Mouse (Mus musculus): Measurements from ENCODE around the gene Tnfrsf1b. TPM values are rescaled to one million over a fixed set of nuclear protein-coding genes. Genes with fewer than 3 reads are reported as not detected.
"Not testable (repeated sequence)": the region's sequence is repeated elsewhere in the genome, so short reads cannot be mapped to it uniquely, and the experiment has no call there.

The Tnfrsf1b gene
- polyA plus RNA-seq, 1 experiment from 2014 or later: 4.1 TPM

DNA sequence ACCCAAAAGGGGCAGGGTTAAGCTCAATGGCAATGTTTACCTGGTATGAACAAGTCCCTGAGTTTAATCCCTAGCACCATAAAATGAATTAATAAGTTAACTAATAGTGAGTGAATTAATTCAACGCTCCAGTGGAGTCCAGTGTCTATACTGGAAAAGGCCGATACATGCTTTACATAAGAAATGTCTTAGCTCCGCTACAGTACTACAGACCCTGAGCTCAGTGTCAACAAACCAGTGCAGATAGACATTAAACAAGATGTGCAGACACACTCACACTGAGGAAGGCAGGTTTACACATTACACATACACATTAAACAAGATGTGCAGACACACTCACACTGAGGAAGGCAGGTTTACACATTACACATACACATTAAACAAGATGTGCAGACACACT lies 81.1 kb downstream of the Tnfrsf1b start:
- peaks cover 92% of the 10 kb centered on the region for H3K36me3 ChIP-seq
- H3K9ac ChIP-seq; H3K9me3 ChIP-seq (replicated peaks); H3K4me1 ChIP-seq (replicated peaks); DNase-seq; ATAC-seq (ENCODE audit: low read depth); H3K4me2 ChIP-seq; H3K27me3 ChIP-seq; H3K4me3 ChIP-seq (replicated peaks); H3K27ac ChIP-seq: not testable (repeated sequence)
- 91% methylated on average over 3 of the region's 3 CpGs for WGBS (ENCODE audit: insufficient replicate concordance)

GRCm38 (mm10) chr4:145164111-145164510 lies 82.6 kb downstream of the Tnfrsf1b start:
- Histone ChIP-seq H3K4me3 (replicated peaks) (no peak overlapping the region), H3K27me3 (no peaks in the 10 kb centered on the region), H3K4me2 (no peak overlapping the region), H3K9ac (no peak overlapping the region), H3K27ac (no peak overlapping the region), H3K36me3 (peaks cover 90% of the 10 kb centered on the region), H3K4me1 (replicated peaks) (no peaks in the 10 kb centered on the region), H3K9me3 (replicated peaks) (no peaks in the 10 kb centered on the region)
- WGBS (ENCODE audit: insufficient replicate concordance): 84% methylated on average over 4 of the region's 4 CpGs
- no peak for DNase-seq
- no peak for ATAC-seq (ENCODE audit: low read depth)

Other genes with a start within 250 kb of the Tnfrsf1b start
- 3.1 and 3.5 TPM in 2 replicates for gene Vps13d, start 51.9 kb downstream of the Tnfrsf1b start, polyA plus RNA-seq (2015; fragmentation: Nextera tagmentation; extraction: Ambion mirVana)
- gene Tnfrsf8, start 68.3 kb upstream of the Tnfrsf1b start, polyA plus RNA-seq (2015; fragmentation: Nextera tagmentation; extraction: Ambion mirVana): 0.06 TPM in 1 of 2 replicates, not detected in the other

Data from liver, embryonic 13.5 days (tissue).